Mouse (Mus musculus) T-cell, adult 66 days (primary cell): ENCODE data around the gene Slc6a11. TPM values are rescaled to one million over a fixed set of nuclear protein-coding genes. Genes with fewer than 3 reads are reported as not detected.

Source experiments
- total RNA-seq, 2 experiments: library from RNA; stranded (reverse); gene quantifications; 3 replicates in 1 of 2; 4 replicates in 1 of 2; pipeline ENCODE4 v1.2.4; 2023

Gene Slc6a11
- total RNA-seq: not detected

GRCm38 (mm10) chr6:114131122-114131872, at the start of gene Slc6a11:
Slc6a11 (plus strand) TSS chr6:114131241.

GRCm38 (mm10) chr6:114282469-114283277, 151.6 kb downstream of the Slc6a11 start, which contains the start of gene Slc6a1:
Slc6a1 (plus strand) TSS chr6:114282635.

Other genes with a start within 250 kb of the Slc6a11 start
- gene Atp2b2, start 88.6 kb upstream of the Slc6a11 start, total RNA-seq: not detected
- not detected for gene Slc6a1, start 151.4 kb downstream of the Slc6a11 start, total RNA-seq